Mouse (Mus musculus): ENCODE measurements at regions not wholly inside any gene's neighbourhood (a gene's known extent, or its start where the extent isn't known, plus 50 kb on each side); places are given as distances from the start of the nearest gene placed in this dataset.

- intact Hi-C loops (cut with DNase I; ENCODE audit: low total_unique reads), result no loop called here
- DNase-seq, result no peak
These were observed 649.6 kb upstream of the Vstm2b start for GRCm38 (mm10) chr7:40248521-40248920.

GRCm38 (mm10) chr7:40253486-40253885 lies 644.6 kb upstream of the Vstm2b start:
- intact Hi-C loops (cut with DNase I; ENCODE audit: low total_unique reads), result no loop called here
- no peak for DNase-seq

GRCm38 (mm10) chr7:40257733-40258376 lies 640.3 kb upstream of the Vstm2b start:
- DNase-seq, result no peak
- intact Hi-C loops (cut with DNase I; ENCODE audit: low total_unique reads), result loop anchor here (5.0 kb wide), 1 partner anchor 51 kb away; no protein-coding TSS in a partner anchor

GRCm38 (mm10) chr7:40258377-40258739 lies 639.8 kb upstream of the Vstm2b start:
- intact Hi-C loops (cut with DNase I; ENCODE audit: low total_unique reads), result loop anchor here (5.0 kb wide), 1 partner anchor 51 kb away; no protein-coding TSS in a partner anchor

GRCm38 (mm10) chr7:40273459-40274072 lies 624.6 kb upstream of the Vstm2b start:
- intact Hi-C loops (cut with DNase I; ENCODE audit: low total_unique reads), result loop anchor here (5.0 kb wide), 2 partner anchors 191 to 426 kb away; no protein-coding TSS in a partner anchor

More at GRCm38 (mm10) chr7:40258377-40258739, 639.8 kb upstream of the Vstm2b start:
- peak; percentile 77 for DNase-seq

GRCm38 (mm10) chr7:40275078-40275477 lies 623.0 kb upstream of the Vstm2b start:
- intact Hi-C loops (cut with DNase I; ENCODE audit: low total_unique reads), result no loop called here
- no peak for DNase-seq

More at GRCm38 (mm10) chr7:40273459-40274072, 624.6 kb upstream of the Vstm2b start:
- peak; percentile 35 for DNase-seq

- DNase-seq, result no peak
- intact Hi-C loops (cut with DNase I; ENCODE audit: low total_unique reads), result no loop called here
These were observed 622.5 kb upstream of the Vstm2b start for GRCm38 (mm10) chr7:40275658-40276057.

GRCm38 (mm10) chr7:40276116-40276515 lies 622.0 kb upstream of the Vstm2b start:
- intact Hi-C loops (cut with DNase I; ENCODE audit: low total_unique reads), result no loop called here

GRCm38 (mm10) chr7:40290166-40290565 lies 608.0 kb upstream of the Vstm2b start:
- intact Hi-C loops (cut with DNase I; ENCODE audit: low total_unique reads), result no loop called here
- DNase-seq, result no peak

More at GRCm38 (mm10) chr7:40276116-40276515, 622.0 kb upstream of the Vstm2b start:
- DNase-seq, result peak; percentile 4

GRCm38 (mm10) chr7:40310558-40310957 lies 587.6 kb upstream of the Vstm2b start:
- DNase-seq, result no peak
- intact Hi-C loops (cut with DNase I; ENCODE audit: low total_unique reads), result no loop called here

- no peak for DNase-seq
- intact Hi-C loops (cut with DNase I; ENCODE audit: low total_unique reads), result no loop called here
These were observed 577.0 kb upstream of the Vstm2b start for GRCm38 (mm10) chr7:40321171-40321570.

GRCm38 (mm10) chr7:40325188-40325705 lies 572.9 kb upstream of the Vstm2b start:
- DNase-seq, result peak; percentile 33
- intact Hi-C loops (cut with DNase I; ENCODE audit: low total_unique reads), result no loop called here

GRCm38 (mm10) chr7:40332455-40332854 lies 565.7 kb upstream of the Vstm2b start:
- no peak for DNase-seq
- intact Hi-C loops (cut with DNase I; ENCODE audit: low total_unique reads), result no loop called here

GRCm38 (mm10) chr7:40352306-40352705 lies 545.8 kb upstream of the Vstm2b start:
- intact Hi-C loops (cut with DNase I; ENCODE audit: low total_unique reads), result no loop called here
- DNase-seq, result no peak

- DNase-seq, result no peak
- intact Hi-C loops (cut with DNase I; ENCODE audit: low total_unique reads), result no loop called here
These were observed 535.4 kb upstream of the Vstm2b start for GRCm38 (mm10) chr7:40362719-40363118.

GRCm38 (mm10) chr7:40372713-40373112 lies 525.4 kb upstream of the Vstm2b start:
- no peak for DNase-seq
- intact Hi-C loops (cut with DNase I; ENCODE audit: low total_unique reads), result no loop called here

GRCm38 (mm10) chr7:40377839-40378238 lies 520.3 kb upstream of the Vstm2b start:
- intact Hi-C loops (cut with DNase I; ENCODE audit: low total_unique reads), result no loop called here
- DNase-seq, result no peak

GRCm38 (mm10) chr7:40381244-40381643 lies 516.9 kb upstream of the Vstm2b start:
- DNase-seq, result no peak
- intact Hi-C loops (cut with DNase I; ENCODE audit: low total_unique reads), result no loop called here

- intact Hi-C loops (cut with DNase I; ENCODE audit: low total_unique reads), result no loop called here
- DNase-seq, result no peak
These were observed 510.0 kb upstream of the Vstm2b start for GRCm38 (mm10) chr7:40388152-40388551.

GRCm38 (mm10) chr7:40389795-40390194 lies 508.3 kb upstream of the Vstm2b start:
- intact Hi-C loops (cut with DNase I; ENCODE audit: low total_unique reads), result no loop called here
- DNase-seq, result no peak

GRCm38 (mm10) chr7:40390927-40391326 lies 507.2 kb upstream of the Vstm2b start:
- intact Hi-C loops (cut with DNase I; ENCODE audit: low total_unique reads), result no loop called here

More at GRCm38 (mm10) chr7:40390927-40391326, 507.2 kb upstream of the Vstm2b start:
- no peak for DNase-seq
